Mouse (Mus musculus): Measurements from ENCODE around the gene Cdca7l. TPM values are rescaled to one million over a fixed set of nuclear protein-coding genes. Genes with fewer than 3 reads are reported as not detected.

Cdca7l gene
- total and polyA plus RNA-seq, 3 experiments: 30.6 to 56.6 (median 55.1) TPM

DNA sequence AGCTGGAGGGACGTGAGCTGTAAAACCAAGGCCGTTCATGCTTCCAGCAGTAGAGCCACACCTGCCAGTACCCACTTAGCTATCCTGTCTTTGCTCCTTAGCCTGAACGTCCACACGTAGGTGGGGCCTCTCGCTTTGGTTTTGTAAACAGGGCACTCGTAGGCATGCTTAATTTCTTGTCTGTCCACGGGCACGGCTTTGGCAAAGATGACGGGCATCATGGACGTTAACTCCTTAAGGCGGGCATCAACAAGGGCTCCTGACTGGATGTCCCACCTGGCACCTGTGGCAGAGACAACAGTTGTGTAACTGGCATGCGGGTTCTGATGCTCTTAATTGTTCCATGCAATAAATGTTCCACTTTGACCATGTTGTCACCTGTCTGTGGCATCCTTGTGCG lies 74.3 kb downstream of the Cdca7l start:
- Histone ChIP-seq H3K4me1 (ENCODE audit: control insufficient read depth in 1 of 2, insufficient read depth in 2 of 2) (peaks cover 5 to 23% of the 10 kb centered on the region in 2 experiments; a peak in 3 of 4 replicates), H3K4me2 (ENCODE audit: insufficient read depth, low read depth, poor library complexity, severe bottlenecking) (no peak overlapping the region), H3K27ac (ENCODE audit: insufficient read depth, low read depth) (no peak overlapping the region), H3K9me3 (replicated peaks; ENCODE audit: low read length) (no peaks in the 10 kb centered on the region), H3K9ac (ENCODE audit: insufficient read depth, low read depth) (no peak overlapping the region), H3K79me2 (replicated peaks; ENCODE audit: control insufficient read depth, extremely low read depth, insufficient read depth, poor library complexity, severe bottlenecking) (no peaks in the 10 kb centered on the region), H3K36me3 (replicated peaks in 1 of 2; ENCODE audit: control insufficient read depth in 1 of 2, insufficient read depth in 1 of 2, low read length in 1 of 2) (peaks cover 41 to 95% of the 10 kb centered on the region in 2 experiments), H3K27me3 (replicated peaks) (no peaks in the 10 kb centered on the region), H3K4me3 (replicated peaks in 1 of 3; ENCODE audit: low read depth in 2 of 3, low read length in 2 of 3, poor library complexity in 1 of 3) (no peak overlapping the region)
- DNase-seq (ENCODE audit: extremely low read depth): no peak
- dilution Hi-C loops (cut with MboI; ENCODE audit: extremely low pct_ligation_motif_present, extremely low pct_unique_long_range_greater_than_20kb, low sequenced_read_pairs) (no loop called here), in situ Hi-C loops (cut with MboI; ENCODE audit: low pct_ligation_motif_present, low pct_unique_long_range_greater_than_20kb, low sequenced_read_pairs) (no loop called here)
- TF ChIP-seq NRF1 (IDR thresholded peaks at IDR 0.05; ENCODE audit: low read depth, low read length) (no peak), SMC3 (IDR thresholded peaks at IDR 0.05; ENCODE audit: low read depth, low read length) (no peak), RCOR1 (conservative IDR thresholded peaks at IDR 0.05; ENCODE audit: low read depth, low read length) (no peak), ZKSCAN1 (IDR thresholded peaks at IDR 0.05; ENCODE audit: borderline replicate concordance, low read depth, low read length) (no peak)

DNA sequence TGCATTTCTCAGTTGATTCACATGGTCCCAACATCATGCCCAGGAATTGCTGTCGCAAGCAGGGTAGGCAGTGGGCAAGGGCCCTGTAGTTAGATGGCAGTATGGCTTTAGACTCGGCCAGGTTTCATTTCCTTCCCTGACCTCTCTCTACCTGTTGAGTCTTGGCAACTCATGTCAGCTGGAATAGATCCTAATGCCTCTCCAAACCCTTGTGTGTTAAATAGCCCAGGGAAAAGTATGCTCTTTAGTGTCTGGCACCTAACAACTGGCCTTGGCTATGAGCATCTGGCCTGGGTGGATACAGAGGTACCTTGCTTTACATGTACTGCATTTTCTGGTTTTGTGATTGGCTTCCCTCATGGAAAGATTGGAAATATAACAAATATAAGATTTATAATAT lies 80.5 kb downstream of the Cdca7l start:
- Histone ChIP-seq H3K79me2 (replicated peaks; ENCODE audit: control insufficient read depth, extremely low read depth, insufficient read depth, poor library complexity, severe bottlenecking) (no peaks in the 10 kb centered on the region), H3K36me3 (replicated peaks in 1 of 2; ENCODE audit: control insufficient read depth in 1 of 2, insufficient read depth in 1 of 2, low read length in 1 of 2) (peaks cover 5 to 50% of the 10 kb centered on the region in 2 experiments)
- in situ Hi-C loops (cut with MboI; ENCODE audit: low pct_ligation_motif_present, low pct_unique_long_range_greater_than_20kb, low sequenced_read_pairs): no loop called here

DNA sequence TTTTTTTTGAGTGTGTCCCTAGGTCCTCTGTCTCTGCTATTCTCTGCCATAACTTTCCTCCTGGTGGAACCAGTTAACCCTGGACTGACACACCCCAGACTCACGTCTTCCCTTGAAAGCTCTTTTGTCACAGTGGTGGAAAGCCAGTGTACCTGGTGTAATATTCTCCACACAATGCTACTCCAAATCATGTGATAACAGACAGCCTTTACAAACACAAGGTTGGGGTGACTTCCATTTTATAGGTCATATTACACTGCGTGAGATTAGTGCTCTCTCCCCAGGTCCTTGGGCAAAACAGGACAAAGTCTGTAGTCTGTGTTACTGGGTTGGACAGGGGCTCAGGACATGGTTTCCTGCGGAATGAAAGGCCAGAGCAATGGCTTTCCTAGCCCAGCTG lies 83.3 kb downstream of the Cdca7l start:
- in situ Hi-C loops (cut with MboI; ENCODE audit: low pct_ligation_motif_present, low pct_unique_long_range_greater_than_20kb, low sequenced_read_pairs): no loop called here
- H3K4me3 ChIP-seq (replicated peaks in 1 of 3; ENCODE audit: low read depth in 2 of 3, low read length in 2 of 3, poor library complexity in 1 of 3): no peak overlapping the region
- DNase-seq (ENCODE audit: extremely low read depth): no peak
- no peaks in the 10 kb centered on the region for H3K9me3 ChIP-seq (replicated peaks; ENCODE audit: low read length)
- dilution Hi-C loops (cut with MboI; ENCODE audit: extremely low pct_ligation_motif_present, extremely low pct_unique_long_range_greater_than_20kb, low sequenced_read_pairs): no loop called here
- H3K27ac ChIP-seq (ENCODE audit: insufficient read depth, low read depth): no peak overlapping the region
- 0 out of 4 replicates have a peak, but pooled peaks cover 0 to 3% of the 10 kb centered on the region in 2 experiments for H3K4me1 ChIP-seq (ENCODE audit: control insufficient read depth in 1 of 2, insufficient read depth in 2 of 2)
- H3K9ac ChIP-seq (ENCODE audit: insufficient read depth, low read depth): no peak overlapping the region
- TF ChIP-seq SIN3A (IDR thresholded peaks at IDR 0.05; ENCODE audit: low read length) (no peak), EP300 (IDR thresholded peaks at IDR 0.05; ENCODE audit: low read length) (no peak), GABPA (IDR thresholded peaks at IDR 0.05; ENCODE audit: insufficient replicate concordance, low read depth, low read length) (no peak), NELFE (IDR thresholded peaks at IDR 0.05; ENCODE audit: low read depth, low read length) (no peak), PAX5 (IDR thresholded peaks at IDR 0.05; ENCODE audit: low read length) (no peak), JUND (conservative IDR thresholded peaks at IDR 0.05; ENCODE audit: low read depth, low read length) (no peak), ZMIZ1 (IDR thresholded peaks at IDR 0.05; ENCODE audit: low read depth, low read length) (no peak), MAZ (IDR thresholded peaks at IDR 0.05; ENCODE audit: low read depth, low read length) (no peak), MXI1 (IDR thresholded peaks at IDR 0.05; ENCODE audit: low read depth, low read length) (no peak), TCF12 (IDR thresholded peaks at IDR 0.05; ENCODE audit: low read depth, low read length) (no peak), ZNF384 (IDR thresholded peaks at IDR 0.05; ENCODE audit: low read depth, low read length) (no peak), E2F4 (IDR thresholded peaks at IDR 0.05; ENCODE audit: insufficient replicate concordance, low read depth, low read length) (no peak), MEF2A (IDR thresholded peaks at IDR 0.05; ENCODE audit: borderline replicate concordance, low read depth, low read length) (no peak), USF1 (IDR thresholded peaks at IDR 0.05; ENCODE audit: low read depth, low read length) (no peak), SMC3 (IDR thresholded peaks at IDR 0.05; ENCODE audit: low read depth, low read length) (no peak), RAD21 (IDR thresholded peaks at IDR 0.05; ENCODE audit: low read depth, low read length) (no peak), POLR2A (IDR thresholded peaks at IDR 0.05; ENCODE audit: low read depth, low read length) (no peak), IRF4 (IDR thresholded peaks at IDR 0.05; ENCODE audit: low read depth, low read length) (no peak)
- no peaks in the 10 kb centered on the region for H3K27me3 ChIP-seq (replicated peaks)
- H3K4me2 ChIP-seq (ENCODE audit: insufficient read depth, low read depth, poor library complexity, severe bottlenecking): no peak overlapping the region
- peaks cover 0 to 26% of the 10 kb centered on the region in 2 experiments for H3K36me3 ChIP-seq (replicated peaks in 1 of 2; ENCODE audit: control insufficient read depth in 1 of 2, insufficient read depth in 1 of 2, low read length in 1 of 2)
- no peaks in the 10 kb centered on the region for H3K79me2 ChIP-seq (replicated peaks; ENCODE audit: control insufficient read depth, extremely low read depth, insufficient read depth, poor library complexity, severe bottlenecking)

More for the DNA sequence above, 80.5 kb downstream of the Cdca7l start:
- H3K9ac ChIP-seq (ENCODE audit: insufficient read depth, low read depth): no peak overlapping the region
- no peak for DNase-seq (ENCODE audit: extremely low read depth)
- H3K27ac ChIP-seq (ENCODE audit: insufficient read depth, low read depth): no peak overlapping the region
- dilution Hi-C loops (cut with MboI; ENCODE audit: extremely low pct_ligation_motif_present, extremely low pct_unique_long_range_greater_than_20kb, low sequenced_read_pairs): no loop called here
- no peaks in the 10 kb centered on the region for H3K27me3 ChIP-seq (replicated peaks)
- no peak for TF ChIP-seq RAD21 (IDR thresholded peaks at IDR 0.05; ENCODE audit: low read depth, low read length)
- no peak for TF ChIP-seq CHD1 (IDR thresholded peaks at IDR 0.05; ENCODE audit: low read depth, low read length)
- TF ChIP-seq POLR2AphosphoS2 (IDR thresholded peaks at IDR 0.05; ENCODE audit: low read depth, low read length): no peak
- no peak for TF ChIP-seq IRF4 (IDR thresholded peaks at IDR 0.05; ENCODE audit: low read depth, low read length)
- H3K4me3 ChIP-seq (replicated peaks in 1 of 3; ENCODE audit: low read depth in 2 of 3, low read length in 2 of 3, poor library complexity in 1 of 3): no peak overlapping the region
- no peaks in the 10 kb centered on the region for H3K9me3 ChIP-seq (replicated peaks; ENCODE audit: low read length)
- H3K4me2 ChIP-seq (ENCODE audit: insufficient read depth, low read depth, poor library complexity, severe bottlenecking): no peak overlapping the region
- H3K4me1 ChIP-seq (ENCODE audit: control insufficient read depth in 1 of 2, insufficient read depth in 2 of 2): peaks cover 0 to 11% of the 10 kb centered on the region in 2 experiments; a peak in 2 of 4 replicates
